Mouse (Mus musculus): ENCODE measurements around the gene Dop1b.
"Not testable (repeated sequence)": the region's sequence is repeated elsewhere in the genome, so short reads cannot be mapped to it uniquely, and the experiment has no call there.

Dop1b gene

DNA sequence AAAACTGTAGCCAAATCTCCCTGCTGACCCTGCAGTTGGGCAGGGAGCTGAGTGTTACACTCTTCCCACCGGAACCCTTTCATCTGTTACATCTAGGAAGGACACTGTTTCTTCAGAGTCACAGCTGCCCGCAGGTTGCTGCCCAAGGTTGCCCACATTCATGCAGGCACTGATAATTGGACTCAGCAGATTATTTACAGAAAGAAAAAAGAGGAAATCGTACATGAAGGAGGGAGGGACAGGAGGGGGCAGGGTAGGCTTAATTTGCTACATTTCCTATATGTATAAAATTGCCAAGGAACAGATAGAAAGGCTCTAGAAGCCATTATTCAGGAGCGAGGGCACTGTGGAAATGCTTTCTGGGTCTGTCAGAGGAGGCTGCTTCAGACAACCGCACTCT lies 44.9 kb downstream of the Dop1b start:
- DNase-seq (ENCODE audit: low spot score in 2 of 2), result no peak

DNA sequence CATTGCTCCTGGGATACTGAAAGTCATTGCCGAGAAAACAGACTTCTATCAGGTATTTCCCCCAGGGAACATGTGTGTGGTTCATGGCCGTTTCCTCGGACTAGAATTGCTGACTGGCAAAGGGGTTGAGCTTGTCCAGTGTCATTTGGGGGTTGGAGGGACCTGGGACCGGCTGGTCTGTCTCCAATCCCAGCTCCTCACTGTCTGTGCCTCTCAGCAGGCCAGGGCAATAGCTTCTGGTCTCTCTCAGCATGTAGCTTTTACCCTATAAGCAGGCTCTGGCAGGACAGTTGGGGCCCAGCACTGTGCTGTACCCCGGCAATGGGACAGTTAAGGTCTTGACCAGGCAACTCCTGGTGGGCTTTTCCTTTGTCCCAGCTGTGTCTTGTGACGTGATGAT lies 51.7 kb downstream of the Dop1b start:
- DNase-seq (ENCODE audit: low spot score in 2 of 2), result no peak

DNA sequence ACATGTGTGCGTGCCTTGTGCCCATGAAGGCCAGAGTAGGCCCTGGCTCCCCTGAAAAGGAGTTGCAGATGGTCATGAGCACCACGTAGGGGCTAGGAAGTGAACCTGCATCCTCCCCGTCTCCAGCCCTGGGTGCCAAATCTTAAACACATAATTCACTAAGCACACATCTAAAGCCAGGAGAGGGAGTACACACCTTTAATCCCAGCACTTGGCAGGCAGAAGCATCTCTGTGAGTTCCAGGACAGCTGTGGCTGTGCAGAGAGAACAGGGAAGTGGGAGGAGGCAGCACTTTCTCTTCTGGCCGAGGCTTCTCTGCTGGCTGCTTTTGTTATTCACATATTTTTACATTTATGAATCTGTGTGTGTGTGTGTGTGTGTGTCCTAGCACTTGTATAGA lies 52.9 kb downstream of the Dop1b start:
- DNase-seq (ENCODE audit: low spot score in 2 of 2), result no peak

DNA sequence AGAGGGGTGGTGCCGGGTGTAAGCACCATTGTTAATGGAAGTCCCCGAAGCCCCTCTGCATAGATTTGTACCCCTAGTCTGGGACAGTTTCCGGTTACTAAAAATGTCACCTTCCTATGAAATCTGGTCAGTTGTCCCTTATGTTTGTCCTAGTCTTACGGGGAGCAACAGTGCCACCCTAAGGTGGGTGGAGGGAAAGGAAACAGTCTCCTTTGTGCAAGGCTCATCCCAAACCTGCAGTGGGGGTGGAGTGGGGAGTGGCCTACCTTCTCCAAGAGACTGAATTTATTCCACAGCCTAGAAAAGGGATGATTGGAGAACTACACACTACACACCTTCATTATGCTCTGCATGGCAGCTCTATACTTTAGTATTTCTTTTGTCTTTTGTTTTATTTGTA lies 55.3 kb downstream of the Dop1b start:
- DNase-seq (ENCODE audit: low spot score in 2 of 2), result no peak

DNA sequence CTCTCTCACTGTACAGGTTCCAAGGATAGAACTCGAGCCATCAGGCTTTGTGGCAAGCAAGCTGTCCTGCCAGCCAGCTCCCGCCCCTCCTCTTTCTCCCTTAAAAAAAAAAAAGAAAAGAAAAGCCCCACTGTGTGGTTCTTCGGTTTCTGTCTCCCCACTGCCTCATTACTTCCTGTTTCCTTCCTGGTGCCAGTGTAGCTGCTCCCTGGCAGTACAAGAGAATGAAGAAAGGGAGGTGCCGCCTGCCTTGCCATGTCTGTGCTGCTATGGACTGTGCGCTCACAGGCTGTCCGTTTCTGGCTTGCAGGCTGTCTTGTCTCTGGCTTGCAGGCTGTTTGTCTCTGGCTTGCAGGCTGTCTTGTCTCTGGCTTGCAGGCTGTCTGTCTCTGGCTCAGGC lies 55.8 kb downstream of the Dop1b start:
- DNase-seq (ENCODE audit: low spot score in 2 of 2), result no peak

DNA sequence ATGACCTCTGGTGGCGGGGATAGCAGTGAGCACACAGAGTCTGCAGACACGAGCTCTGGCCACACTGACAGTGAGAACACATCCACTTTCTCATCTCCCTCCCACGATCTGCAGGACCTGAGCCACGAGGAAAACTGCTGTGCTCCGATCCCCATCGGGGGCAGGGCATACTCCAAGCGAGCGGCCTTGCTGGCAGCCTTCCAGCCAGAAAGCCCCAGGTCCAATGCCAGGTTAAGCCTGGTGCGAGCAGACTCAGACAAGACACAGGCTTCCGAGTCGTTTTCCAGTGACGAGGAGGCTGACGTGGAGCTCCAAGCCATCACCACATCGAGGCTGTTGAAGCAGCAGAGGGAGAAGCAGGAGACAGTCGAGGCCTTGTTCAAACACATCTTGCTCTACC lies 57.9 kb downstream of the Dop1b start:
- no peak for DNase-seq (ENCODE audit: low spot score in 2 of 2)

DNA sequence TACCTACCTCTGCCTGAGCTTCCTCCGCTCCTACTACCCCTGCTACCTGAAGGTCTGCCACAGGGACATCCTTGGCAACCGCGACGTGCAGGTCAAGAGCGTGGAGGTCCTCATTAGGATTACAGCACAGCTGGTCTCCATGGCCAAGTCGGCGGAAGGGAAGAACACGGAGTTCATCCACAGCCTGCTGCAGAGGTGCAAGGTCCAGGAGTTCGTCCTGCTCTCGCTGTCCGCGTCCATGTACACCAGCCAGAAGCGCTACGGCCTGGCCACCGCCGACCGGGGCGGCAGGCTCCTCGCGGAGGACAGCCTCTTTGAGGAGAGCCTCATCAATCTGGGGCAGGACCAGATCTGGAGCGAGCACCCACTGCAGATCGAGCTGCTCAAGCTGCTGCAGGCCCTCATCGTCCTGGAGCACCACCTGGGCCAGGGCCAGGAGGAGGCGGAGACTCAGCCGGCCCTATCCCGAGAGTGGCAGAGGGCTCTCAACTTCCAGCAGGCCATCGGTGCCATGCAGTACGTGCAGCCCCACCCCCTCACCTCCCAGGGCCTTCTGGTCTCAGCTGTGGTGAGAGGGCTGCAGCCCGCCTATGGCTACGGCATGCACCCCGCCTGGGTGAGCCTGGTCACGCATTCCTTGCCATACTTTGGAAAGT lies 58.7 kb downstream of the Dop1b start:
- DNase-seq (ENCODE audit: low spot score in 2 of 2), result no peak

DNA sequence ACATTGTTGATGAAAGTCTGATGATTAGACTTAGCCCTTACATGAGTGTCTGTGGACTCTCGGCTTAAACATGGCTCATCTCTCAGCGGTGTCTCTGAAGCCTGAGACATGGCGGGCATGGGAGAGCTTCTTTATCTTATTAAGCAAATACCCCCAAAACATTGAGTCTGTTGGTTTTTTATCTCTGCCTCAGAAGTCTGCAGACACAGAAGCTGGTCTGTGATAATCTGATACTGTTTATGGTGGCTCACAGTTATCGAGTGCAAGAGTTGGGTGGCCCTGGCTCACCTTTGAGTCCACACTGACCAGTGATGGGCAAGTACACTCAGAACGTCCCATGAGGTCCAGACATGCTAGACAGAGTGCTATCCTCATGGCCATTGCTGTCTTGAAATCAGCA lies 63.0 kb downstream of the Dop1b start:
- no peak for DNase-seq (ENCODE audit: low spot score in 2 of 2)

DNA sequence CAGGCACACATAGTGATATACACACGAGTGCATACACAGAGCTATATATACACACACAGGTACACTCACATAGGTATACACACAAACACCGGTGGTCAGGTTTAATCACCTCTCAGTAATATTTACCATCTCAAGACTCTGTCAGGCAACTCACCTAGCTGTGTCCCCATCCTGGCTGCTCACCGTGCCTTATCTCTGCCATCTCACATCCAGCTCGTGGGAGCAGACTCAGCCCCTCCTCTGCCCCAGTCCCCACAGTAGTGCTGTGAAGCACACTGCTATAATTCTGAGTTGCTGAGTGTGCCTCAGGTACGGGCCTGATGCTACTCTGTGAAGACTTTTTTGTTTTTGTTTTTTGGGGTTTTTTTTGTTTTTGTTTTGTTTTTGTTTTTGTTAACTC lies 64.8 kb downstream of the Dop1b start:
- no peak for DNase-seq (ENCODE audit: low spot score in 2 of 2)

DNA sequence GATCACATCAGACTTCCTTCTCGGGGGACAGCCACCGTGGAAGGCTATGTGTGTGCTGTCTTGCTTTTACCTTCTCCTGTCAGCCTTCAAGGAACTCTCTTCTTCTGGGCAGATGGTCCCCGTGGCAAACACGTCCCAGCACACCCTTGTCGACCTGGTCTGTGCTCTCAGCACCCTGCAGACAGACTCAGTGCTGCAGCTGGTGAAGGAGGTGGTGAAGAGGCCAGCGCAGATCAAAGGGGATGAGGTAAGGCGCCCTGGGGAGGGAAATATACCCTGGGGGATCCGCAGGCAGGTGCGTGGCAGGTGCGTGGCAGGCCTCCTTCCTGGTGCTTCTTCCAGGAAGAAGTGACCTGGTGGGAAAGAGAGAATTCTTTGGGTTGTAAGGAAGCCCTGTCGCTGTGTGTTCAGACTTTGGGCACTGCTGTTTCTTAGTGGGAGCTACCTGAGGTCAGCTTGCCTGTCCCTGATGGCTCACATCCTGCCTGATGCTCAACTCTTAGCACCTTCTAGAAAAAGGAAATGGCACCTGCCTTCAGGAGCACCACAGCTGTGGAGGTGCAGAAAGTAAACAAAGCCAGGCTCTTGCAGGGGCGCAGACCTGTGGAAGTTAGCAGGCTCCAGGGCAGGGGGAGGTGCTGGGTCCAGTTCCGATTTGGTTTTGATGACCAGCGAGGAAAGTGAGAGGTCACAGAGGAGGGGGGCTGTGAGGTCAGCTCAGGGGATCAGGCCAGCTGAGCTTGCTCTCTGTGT lies 65.7 kb downstream of the Dop1b start:
- no peak for DNase-seq (ENCODE audit: low spot score in 2 of 2)

DNA sequence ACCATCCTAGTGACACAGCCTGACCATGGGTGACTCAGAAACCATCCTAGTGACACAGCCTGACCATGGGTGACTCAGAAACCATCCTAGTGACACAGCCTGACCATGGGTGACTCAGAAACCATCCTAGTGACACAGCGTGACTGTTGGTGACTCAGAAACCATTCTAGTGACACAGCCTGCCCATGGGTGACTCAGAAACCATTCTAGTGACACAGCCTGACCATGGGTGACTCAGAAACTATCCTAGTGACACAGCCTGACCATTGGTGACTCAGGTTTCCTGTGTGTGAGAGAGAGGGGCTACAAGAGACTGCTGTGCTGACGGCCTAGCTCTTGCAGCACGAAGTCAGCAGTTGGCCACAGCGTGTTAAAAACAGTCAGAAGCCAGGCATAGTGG lies 66.7 kb downstream of the Dop1b start:
- DNase-seq (ENCODE audit: low spot score in 2 of 2), result not testable (repeated sequence)

DNA sequence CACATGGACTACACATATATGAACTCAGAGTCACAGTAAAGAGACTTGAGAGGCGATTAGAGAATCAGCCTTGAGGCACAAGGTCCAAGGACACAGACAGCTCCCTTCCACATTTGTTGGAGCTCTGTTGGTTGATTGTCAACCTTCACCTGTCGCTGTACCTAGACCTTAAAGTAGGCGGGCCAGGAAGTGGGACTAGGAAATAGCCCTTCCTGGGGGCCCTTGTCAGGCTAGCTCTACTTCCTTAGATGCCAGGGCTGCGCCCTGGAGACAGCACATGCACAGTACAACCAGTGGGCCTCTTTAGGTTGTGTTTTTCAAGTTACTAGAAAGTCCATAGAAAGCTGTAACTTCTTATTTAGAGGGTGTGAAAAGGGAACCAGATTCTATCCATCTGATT lies 67.8 kb downstream of the Dop1b start:
- no peak for DNase-seq (ENCODE audit: low spot score in 2 of 2)

DNA sequence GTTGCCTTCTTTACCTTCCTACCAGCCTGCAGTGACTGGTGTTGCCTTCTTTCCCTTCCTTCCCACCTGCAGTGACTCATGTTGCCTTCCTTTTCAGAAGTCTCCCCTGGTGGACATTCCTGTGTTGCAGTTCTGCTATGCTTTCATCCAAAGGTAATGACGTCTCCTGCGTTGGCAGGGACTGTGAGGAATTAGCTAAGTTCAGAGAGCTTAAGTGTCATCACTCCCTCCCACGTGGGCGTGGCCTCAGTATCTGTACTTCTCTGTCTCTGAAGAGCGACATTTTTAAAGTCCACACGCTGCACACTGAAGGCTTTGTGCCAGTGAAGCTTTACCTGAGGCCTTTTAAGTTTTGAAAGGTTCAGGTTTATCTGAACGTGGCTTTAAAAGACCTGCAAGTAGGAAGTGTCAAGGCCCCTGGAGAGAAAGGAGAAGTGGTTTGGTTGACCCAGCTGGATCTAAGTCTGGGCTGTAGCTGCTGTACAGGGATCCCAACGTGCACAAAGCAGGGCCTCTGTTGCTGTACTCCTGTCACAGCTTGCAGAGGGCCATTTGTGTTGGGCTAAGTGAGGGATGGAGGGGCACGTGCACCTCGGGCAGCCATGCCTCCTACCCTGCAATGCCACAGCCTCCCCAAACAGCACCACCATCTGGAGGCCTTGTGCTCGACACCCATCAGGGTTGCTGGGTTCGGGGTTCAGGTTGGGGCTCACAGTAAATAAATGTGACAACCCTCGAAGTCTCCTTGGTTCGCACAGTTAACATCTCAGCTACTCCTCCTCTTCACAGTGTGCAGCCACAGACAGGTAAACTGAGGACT lies 69.2 kb downstream of the Dop1b start:
- DNase-seq (ENCODE audit: low spot score in 2 of 2), result no peak

DNA sequence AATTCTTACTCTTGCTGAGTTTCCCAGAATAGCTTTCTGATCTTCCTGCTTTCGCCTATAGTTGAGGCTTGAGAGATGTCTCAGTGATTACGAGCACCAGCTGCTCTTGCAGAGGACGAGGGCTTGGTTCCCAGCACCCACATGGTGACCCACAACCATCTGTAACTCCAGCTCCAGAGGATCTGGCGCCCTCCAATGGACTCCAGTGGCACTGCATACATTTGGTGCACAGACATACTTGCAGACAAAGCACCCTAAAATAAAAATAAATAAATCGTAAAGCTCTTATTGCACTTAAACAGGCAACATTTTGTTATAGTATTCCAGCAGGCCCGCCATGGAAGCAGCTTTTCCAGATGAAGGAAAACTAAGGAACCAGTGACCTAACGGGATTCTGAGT lies 72.5 kb downstream of the Dop1b start:
- DNase-seq (ENCODE audit: low spot score in 2 of 2), result no peak

DNA sequence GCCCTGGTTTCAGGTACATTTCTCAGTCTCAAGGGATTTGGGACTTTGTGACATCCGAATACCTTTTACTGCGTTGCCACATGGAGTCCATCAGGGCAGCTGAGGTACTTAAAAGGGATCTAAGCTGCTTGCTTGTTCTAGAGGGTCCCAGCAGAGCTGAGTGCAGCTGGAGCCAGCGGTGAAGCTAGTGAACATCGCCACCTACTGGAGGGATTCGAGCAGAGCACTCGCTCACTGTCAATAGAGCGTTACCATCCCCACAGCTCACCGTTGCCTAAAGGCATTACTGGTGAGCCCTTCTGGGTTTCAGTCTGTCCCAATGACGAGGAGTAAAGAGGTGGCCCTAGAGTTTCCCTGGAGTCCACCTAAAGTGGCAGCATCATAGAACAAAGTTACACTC lies 74.1 kb downstream of the Dop1b start:
- DNase-seq (ENCODE audit: low spot score in 2 of 2), result no peak

DNA sequence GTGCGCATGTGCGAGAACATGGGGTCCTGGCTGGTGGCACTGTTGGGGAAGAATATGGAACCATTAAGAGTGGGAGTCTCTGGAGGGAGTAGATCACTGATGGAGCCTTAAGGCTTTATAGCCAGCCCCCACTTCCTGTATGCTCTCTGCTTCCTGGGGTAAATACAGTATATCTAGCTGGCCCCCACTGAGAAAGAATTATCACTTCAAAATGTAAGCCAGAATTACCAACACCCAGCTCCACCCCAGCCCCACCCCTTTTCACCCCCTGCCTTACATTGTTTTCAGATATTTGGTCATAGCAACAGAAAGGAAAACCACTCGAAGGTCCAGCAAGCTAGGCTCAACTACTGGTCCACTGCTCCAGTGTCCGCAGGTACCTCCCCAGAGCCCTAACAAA lies 76.7 kb downstream of the Dop1b start:
- DNase-seq (ENCODE audit: low spot score in 2 of 2), result no peak

DNA sequence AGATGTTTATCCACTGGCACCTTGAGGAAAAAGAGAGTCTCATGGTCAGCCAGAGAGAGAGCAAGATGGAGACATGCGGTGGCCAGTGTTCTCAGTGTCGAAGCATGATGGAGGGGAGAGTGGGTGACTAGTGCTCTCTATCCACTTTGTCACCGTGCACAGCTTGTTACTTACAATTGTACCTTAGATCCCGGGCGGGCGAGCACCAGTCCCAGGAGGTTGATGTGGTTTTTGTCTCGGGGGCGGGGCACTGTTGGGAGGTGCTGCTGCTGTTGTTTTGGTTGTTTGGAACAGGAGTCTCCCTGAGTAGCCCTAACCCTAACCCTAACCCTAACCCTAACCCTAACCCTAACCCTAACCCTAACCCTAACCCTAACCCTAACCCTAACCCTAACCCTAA lies 77.2 kb downstream of the Dop1b start:
- no peak for DNase-seq (ENCODE audit: low spot score in 2 of 2)

DNA sequence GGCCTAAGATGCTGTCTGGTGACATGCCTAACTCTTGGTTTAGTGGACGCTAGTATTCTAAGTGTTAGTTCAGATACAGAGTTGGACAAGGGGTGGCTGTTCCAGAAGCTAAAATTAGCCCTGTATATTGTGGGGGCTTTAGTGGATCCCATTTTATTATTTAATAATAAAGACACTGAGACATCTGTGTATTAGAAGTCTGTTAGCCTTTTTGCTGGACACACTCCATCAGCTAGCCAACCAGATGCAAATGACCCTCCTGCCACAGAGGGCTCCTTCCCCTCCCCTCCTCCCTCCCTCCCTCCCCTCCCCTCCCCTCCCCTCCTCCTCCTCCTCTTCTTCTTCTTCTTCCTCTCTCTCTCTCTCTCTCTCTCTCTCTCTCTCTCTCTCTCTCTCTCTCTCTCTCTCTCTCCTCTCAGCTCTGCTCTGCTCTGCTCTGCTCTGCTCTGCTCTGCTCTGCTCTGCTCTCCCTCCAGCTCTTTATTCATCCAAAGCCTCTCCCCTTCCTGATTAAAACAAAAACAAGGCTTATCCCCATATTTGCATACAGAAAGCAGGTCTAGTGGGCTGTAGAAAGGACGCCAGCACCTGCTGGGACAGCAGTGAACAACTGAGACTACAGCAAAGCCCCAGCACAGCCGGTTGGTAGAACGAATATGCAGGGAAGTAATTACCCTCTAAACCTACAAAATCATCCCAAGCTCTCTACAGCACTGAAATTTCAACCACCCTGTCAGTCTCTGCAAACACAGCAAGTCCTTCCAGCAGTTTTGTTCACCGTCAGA lies 78.5 kb downstream of the Dop1b start:
- no peak for DNase-seq (ENCODE audit: low spot score in 2 of 2)

DNA sequence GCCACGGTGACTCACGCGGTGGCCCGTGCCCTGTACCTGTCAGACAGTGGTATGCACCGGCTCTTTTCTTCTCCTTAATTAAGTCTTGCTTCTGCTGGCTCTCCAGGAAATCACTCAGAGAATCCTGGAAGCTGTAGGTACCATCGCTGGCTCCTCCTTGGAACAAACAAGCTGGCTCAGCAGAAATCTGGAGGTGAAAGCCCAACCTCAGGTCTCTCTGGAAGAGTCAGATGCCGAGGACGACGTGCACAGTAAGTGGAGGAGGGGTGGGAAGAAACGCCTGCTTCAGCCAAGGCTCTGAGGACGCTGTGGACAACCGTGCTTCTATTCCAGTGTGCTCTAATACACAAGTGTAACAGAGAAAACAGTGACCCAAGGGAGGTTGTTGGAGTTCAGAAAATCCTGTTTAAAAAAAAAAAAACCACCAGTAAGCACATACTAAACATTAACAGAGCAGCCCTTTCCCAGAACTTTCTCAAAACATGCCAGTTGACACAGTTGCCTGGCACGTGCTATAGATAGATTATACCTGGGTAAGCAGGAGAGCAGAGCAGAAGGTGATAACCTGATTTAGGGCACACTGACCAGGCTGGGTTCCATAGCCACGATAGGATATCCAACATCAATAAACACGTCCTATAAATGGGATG lies 81.4 kb downstream of the Dop1b start:
- no peak for DNase-seq (ENCODE audit: low spot score in 2 of 2)

DNA sequence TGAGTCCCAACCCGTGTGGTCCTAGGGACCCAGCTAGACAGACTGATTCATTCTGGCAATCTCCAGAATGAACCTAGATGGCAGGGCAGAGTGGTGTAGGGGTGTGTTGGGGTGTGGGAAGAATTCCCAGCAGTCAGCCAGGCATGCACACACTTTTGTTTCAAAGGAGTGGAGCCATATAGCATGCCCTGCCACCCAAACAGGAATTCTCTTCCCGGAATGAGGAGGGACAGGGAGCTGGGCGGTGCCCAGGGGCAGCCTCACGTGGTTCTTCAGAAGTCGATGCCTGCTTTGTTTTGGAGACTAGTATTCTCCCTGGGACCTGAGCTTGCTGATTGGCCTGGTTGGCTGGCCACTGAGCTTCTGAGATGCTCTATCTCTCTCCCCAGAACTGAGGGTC lies 83.1 kb downstream of the Dop1b start:
- no peak for DNase-seq (ENCODE audit: low spot score in 2 of 2)

DNA sequence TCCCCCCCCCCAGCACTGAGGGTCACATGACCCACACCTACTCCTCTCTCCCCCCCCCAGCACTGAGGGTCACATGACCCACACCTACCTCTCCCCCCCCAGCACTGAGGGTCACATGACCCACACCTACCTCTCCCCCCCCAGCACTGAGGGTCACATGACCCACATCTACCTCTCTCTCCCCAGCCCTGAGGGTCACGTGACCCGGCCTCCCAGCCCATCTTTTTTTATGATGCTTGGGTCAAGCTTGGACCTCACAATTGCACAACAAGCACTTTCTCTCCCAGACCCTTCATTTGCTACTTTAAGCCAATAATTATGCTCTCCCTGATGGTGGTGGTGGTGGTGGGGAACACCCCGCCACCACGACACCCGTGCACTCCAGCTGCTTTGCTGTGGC lies 83.7 kb downstream of the Dop1b start:
- DNase-seq (ENCODE audit: low spot score in 2 of 2), result no peak

Data from urinary bladder, postnatal 4 days (tissue).